Mouse (Mus musculus): ENCODE results near the gene Abcc4. TPM values are rescaled to one million over a fixed set of nuclear protein-coding genes. Genes with fewer than 3 reads are reported as not detected.

Abcc4 gene
- total RNA-seq, 1 experiment from 2014 or later = 13.3 TPM

DNA sequence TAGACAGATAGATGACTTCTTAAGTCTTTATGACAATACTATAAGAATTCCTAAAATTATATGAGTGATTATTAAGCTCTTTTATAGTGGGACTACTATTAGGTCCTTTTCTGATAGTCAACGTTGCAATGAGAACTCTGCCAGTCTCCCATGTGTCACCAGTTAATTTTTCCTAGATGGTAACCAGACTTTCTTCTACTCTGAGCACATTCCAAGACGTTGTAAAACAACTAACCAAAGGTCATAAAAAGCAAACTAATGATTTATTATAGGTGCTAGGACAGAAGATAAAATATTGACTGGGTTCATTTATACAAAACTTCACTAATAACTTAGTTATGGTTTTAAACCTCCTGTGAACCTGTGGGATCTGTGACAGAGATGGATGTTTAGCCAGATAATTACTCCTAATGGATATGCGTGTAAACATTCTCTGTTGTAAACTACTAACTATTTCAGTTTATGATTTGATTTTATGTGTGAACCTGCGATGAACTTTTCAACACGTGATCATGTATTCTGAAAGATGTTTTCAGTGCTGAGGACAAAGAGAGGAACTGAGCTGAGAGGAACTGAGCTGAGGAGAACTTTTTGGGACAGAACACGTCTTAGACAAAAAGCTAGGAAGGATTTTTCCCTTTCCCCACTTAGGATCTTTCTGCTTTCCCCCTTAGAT is 85.1 kb downstream of the Abcc4 start:
- no peak for ATAC-seq (replicated peaks in 1 of 2; ENCODE audit: insufficient read depth in 1 of 2, low FRiP score in 2 of 2, low TSS enrichment in 1 of 2, low read depth in 1 of 2, poor library complexity in 2 of 2, severe bottlenecking in 2 of 2)

DNA sequence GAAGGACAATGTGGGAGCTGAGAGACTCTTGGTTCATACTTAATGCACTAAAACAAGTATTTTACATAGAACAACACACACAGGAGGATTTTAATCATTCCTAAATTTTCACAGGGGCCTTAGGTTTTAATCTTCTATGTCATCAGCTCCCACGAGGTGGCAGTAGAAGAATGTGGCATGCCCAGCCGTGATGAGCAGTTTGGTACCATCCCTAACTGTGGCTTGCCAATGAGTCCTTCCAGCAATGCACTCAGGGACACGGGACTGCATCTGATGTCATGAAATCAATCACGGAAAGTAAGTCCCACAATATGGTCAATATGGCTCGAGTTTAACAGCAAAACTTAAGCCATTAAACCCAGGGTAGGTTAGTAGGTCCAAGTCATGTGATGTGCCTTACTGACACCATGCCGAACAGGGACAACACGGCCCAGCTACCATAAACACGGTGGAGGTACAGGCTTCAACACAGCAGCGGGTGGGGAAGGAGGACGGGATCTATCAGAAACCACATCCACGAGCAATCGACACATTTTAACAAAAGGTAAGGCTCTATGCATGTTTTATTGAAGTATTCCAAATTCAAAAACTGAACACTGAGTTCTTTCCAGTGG is 89.2 kb downstream of the Abcc4 start:
- ATAC-seq (replicated peaks in 1 of 2; ENCODE audit: insufficient read depth in 1 of 2, low FRiP score in 2 of 2, low TSS enrichment in 1 of 2, low read depth in 1 of 2, poor library complexity in 2 of 2, severe bottlenecking in 2 of 2) = peak; percentile 73 to 75; a peak in 3 of 4 replicates

DNA sequence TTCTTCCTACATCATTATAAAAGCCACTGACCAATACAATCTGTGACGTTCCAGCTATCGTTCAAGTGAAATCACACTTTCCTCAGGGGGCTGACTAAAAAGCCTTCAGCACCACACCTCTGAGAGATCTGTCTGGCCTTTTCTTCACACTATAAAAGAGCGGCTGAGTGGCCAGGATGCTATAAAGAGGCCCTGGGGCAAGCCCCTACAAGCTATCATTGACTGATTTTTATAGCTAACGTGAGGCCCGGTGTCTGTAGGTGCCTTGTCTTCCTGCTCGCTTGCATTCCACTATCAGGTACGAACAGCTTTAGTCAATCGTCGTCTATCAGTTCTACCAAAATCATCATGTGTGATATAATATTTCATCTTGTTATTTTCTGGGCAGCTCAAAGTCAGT is 92.3 kb downstream of the Abcc4 start:
- ATAC-seq (replicated peaks in 1 of 2; ENCODE audit: insufficient read depth in 1 of 2, low FRiP score in 2 of 2, low TSS enrichment in 1 of 2, low read depth in 1 of 2, poor library complexity in 2 of 2, severe bottlenecking in 2 of 2) = no peak

DNA sequence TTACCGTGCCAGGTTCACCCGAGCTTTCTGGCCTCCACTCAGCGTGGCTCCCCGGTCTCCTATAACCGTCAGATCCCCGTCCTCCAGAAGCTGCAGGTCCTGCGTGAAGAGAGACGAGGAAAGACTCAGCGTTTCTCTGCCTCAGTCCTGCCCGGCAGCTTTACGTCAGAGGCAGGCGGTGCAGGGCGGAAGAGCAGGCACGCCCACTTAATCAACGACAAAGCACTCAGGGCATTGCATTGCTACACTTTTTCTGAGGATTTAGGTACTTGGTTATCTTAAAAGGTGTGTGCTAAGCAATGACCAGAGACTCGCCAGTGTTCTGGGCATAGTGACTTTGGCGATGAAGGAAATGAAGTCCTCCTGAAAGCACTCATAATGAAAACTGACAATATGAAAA is 94.3 kb downstream of the Abcc4 start:
- 0 out of 4 replicates have a peak, but pooled peaks of 1 of the 2 experiments have one; percentile 27 for ATAC-seq (replicated peaks in 1 of 2; ENCODE audit: insufficient read depth in 1 of 2, low FRiP score in 2 of 2, low TSS enrichment in 1 of 2, low read depth in 1 of 2, poor library complexity in 2 of 2, severe bottlenecking in 2 of 2)

DNA sequence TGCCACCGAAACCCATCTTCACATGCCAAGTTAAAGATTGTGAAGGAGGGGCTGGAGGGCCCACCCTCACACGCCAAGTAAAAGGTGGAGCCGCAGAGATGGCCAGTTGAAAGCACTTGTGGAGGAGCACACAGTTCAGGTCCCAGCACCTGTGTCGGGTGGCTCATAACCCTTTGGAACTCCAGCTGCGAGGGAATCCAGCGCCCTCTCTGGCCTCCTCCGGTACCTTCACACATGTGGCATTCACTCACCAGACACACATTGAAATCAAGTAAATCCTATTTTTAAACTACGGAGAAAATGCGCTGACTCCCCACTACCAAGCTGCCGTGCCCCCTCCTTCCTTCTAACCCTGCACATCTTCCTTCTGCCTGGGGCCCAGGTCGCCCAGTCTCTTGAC is 95.2 kb downstream of the Abcc4 start:
- no peak for ATAC-seq (replicated peaks in 1 of 2; ENCODE audit: insufficient read depth in 1 of 2, low FRiP score in 2 of 2, low TSS enrichment in 1 of 2, low read depth in 1 of 2, poor library complexity in 2 of 2, severe bottlenecking in 2 of 2)

DNA sequence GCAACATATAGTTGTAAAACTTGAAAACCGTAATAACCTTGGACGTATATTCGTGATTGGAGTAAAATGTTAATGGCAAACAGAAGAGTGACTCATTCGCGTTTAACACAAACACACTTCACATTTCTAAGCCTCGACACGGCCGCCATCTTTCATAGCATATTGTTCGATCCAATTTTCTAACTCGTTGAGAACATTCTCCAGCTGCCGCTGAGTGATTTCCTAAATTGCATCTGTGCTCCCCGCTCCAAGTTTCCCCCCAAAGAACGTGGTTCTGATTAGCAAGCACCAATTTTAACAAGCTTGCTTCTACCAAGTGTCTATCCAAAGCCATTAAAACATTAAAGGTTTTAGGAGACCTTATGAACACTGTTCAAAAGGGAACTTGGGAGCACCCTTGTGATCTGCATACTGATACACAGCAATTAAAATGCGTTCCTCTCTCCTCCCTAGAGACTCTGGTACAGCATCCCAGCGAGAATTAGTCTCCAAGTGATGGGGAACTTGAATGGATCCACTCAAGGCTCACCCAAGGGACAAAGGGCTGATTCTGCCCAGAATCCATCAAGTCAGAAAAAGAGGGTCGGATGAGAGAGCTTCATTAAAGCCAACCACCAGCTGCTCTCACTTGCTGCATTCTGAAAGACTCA is 97.1 kb downstream of the Abcc4 start:
- no peak for ATAC-seq (replicated peaks in 1 of 2; ENCODE audit: insufficient read depth in 1 of 2, low FRiP score in 2 of 2, low TSS enrichment in 1 of 2, low read depth in 1 of 2, poor library complexity in 2 of 2, severe bottlenecking in 2 of 2)

DNA sequence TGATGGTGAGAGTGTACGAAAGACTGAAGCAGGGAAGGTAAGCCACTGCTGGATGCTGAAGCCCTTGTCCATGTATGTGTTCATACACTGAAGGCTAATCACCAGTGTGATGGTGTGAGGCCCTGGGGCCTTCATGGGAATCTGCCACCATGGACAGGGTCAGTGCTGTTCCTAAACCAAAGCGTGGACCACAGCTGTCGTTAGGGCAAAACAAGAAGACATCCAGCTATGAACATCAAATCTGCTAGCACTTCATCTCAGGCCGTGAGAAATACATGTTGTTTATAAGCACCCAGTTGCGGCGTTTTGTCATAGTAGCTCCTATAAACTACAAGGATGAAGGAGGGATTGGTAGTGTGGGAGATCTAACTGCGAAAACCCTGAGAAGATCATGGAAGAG is 97.7 kb downstream of the Abcc4 start:
- no peak for ATAC-seq (replicated peaks in 1 of 2; ENCODE audit: insufficient read depth in 1 of 2, low FRiP score in 2 of 2, low TSS enrichment in 1 of 2, low read depth in 1 of 2, poor library complexity in 2 of 2, severe bottlenecking in 2 of 2)

DNA sequence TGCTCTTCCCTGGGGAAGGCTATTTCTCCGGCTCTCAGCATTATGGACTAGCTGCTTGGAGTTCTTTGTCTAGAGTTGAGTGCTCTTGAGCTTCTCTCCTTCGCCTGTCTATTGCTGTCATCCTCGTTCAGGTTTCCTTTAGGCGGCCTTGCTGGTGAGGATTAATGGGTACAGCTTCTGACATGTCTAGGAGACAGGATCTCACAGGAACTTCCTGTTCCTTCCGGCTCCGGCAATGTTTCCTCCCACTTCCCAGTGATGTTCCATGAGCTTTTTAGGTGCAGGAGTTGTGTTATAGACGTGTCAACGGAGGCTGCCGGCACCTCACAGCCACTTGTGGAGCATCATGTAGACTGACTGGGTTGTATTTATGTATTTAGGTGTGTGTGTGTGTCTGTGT is 99.5 kb downstream of the Abcc4 start:
- no peak for ATAC-seq (replicated peaks in 1 of 2; ENCODE audit: insufficient read depth in 1 of 2, low FRiP score in 2 of 2, low TSS enrichment in 1 of 2, low read depth in 1 of 2, poor library complexity in 2 of 2, severe bottlenecking in 2 of 2)

DNA sequence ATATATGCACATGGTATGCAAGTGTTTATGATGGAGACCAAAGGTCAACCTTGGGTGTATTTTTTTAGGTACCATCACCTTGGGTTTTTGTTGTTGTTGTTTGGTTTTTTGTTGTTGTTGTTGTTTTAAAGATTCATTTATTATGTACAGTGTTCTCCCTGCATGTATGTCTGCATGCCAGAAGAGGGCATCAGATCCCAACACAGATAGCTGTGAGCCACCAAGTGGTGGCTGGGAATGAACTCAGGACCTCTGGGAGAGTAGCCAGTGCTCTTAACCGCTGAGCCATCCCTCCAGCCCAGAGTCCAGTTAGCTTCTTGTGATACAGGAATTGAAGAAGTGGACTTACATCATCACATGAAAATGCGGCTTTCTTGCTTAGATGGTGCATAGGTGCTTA is 101.1 kb downstream of the Abcc4 start:
- ATAC-seq (replicated peaks in 1 of 2; ENCODE audit: insufficient read depth in 1 of 2, low FRiP score in 2 of 2, low TSS enrichment in 1 of 2, low read depth in 1 of 2, poor library complexity in 2 of 2, severe bottlenecking in 2 of 2) = no peak

DNA sequence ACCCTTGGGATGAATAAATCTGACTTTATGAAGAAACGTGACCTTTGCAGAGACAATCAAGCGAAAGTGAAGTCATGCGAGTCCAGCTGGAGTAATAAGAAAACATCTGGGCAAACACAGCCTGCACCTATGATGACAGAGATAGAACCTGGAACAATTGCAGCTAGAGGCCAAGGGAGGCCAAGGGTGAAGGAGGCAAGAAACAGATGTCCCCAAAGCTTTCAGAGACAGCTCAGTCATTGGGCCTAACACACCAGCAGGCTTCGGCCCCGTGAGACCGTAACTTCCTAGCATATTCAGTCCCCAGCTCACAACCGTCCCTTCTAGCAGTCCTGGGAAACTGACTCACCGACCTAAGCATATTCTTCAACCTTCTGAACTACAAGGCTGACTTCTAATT is 104.0 kb downstream of the Abcc4 start:
- no peak for ATAC-seq (replicated peaks in 1 of 2; ENCODE audit: insufficient read depth in 1 of 2, low FRiP score in 2 of 2, low TSS enrichment in 1 of 2, low read depth in 1 of 2, poor library complexity in 2 of 2, severe bottlenecking in 2 of 2)

DNA sequence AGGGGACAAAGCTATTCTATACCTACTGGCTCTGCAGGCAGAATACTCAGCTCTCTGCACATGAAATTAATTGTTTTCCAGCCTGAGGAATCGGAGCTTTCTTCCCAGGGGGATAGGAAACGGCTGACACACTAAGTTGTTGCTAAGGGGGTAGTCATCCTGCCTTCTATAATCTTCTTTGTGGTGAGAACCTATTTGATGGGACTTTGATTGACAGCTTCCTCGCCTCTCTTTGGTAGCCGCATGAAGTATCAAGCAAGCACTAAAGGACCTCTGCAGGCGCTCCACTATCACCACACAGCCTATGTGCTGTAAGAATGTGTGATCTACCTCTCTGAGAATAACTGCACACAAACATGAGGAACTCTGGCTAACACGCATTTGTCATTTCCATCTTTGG is 105.3 kb downstream of the Abcc4 start:
- ATAC-seq (replicated peaks in 1 of 2; ENCODE audit: insufficient read depth in 1 of 2, low FRiP score in 2 of 2, low TSS enrichment in 1 of 2, low read depth in 1 of 2, poor library complexity in 2 of 2, severe bottlenecking in 2 of 2) = no peak

DNA sequence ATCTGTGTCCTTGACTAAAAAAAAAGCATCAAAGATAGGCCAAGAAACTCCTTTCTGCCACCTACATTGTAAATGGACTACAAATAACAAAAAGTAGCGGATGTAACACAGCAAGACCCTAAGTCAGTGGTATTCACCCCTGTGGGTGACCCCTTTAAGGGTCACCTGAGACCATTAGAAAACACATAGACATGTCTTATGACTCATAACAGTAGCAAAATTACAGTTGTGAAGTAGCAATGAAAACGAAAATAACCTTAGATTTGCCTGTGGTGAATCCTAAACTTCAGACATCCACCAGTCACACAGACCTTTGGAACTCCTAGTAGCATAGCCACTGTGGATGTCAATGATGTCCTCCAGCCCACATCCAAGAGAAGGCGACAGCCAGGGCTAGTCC is 107.3 kb downstream of the Abcc4 start:
- ATAC-seq (replicated peaks in 1 of 2; ENCODE audit: insufficient read depth in 1 of 2, low FRiP score in 2 of 2, low TSS enrichment in 1 of 2, low read depth in 1 of 2, poor library complexity in 2 of 2, severe bottlenecking in 2 of 2) = no peak

DNA sequence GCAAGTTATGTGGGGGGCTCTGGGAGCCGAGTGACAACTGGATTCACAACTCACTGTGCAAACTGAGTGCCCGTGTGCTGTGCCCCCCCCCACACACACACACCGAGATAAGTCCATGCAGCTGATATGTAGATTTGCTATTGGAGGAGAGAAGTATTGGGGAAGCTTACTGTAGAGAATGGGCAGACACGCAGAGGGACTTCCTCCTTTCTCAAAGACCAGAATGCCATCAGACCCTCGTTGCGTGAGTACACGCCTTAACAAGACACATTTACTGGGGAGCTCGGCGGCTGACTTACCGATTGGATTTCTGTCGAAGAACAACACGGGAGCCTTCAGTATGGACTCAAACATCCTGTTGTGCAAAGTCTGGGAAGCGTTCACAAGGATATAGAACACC is 111.6 kb downstream of the Abcc4 start:
- ATAC-seq (replicated peaks in 1 of 2; ENCODE audit: insufficient read depth in 1 of 2, low FRiP score in 2 of 2, low TSS enrichment in 1 of 2, low read depth in 1 of 2, poor library complexity in 2 of 2, severe bottlenecking in 2 of 2) = peak in 1 of 2 experiments; percentile 18; a peak in 1 of 4 replicates

DNA sequence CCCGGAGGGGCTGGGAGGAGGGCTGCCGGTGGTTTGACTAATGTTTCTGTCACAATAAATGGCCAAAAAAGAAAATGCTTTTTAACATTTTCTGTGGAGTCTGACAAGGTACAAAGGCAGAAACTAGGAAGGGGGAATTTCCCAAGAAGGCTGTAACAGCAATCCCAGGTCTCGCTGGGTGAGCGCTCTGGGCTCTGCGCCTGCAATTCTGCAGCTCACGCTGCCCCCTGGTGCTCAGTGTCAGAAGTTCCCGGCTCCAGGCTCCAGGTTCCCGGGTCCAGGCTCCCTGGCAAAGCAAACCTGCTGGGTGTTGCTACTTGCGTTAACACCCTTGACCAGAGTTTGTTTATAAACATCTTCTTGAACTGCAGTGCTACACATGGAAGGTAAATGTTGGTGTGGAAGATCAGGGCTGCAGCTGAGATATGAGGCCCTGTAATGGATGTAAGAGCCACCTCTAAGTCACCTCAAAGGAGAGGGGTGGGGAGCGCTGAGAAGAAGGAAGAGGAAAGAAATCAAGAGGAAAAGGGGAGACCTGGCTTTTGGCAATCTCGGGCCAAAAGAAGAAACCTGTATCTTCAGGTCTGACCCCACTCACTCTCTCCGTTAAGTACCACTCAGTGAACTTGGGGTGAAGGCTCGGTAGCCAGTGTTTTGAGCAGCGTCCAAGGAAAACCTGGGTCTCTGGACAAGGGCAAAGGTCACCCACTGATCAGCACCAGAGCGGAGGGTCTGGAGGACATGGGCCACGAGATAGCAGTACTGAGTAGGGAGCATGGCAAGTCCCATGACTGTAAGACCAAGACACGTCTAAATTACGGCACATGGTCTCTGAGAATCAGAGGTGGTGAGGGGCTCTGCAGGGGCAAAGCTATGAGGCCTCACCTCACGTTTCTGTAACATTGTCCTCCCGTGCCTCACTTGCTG is 114.3 kb downstream of the Abcc4 start:
- ATAC-seq (replicated peaks in 1 of 2; ENCODE audit: insufficient read depth in 1 of 2, low FRiP score in 2 of 2, low TSS enrichment in 1 of 2, low read depth in 1 of 2, poor library complexity in 2 of 2, severe bottlenecking in 2 of 2) = peak; percentile 79 to 83

DNA sequence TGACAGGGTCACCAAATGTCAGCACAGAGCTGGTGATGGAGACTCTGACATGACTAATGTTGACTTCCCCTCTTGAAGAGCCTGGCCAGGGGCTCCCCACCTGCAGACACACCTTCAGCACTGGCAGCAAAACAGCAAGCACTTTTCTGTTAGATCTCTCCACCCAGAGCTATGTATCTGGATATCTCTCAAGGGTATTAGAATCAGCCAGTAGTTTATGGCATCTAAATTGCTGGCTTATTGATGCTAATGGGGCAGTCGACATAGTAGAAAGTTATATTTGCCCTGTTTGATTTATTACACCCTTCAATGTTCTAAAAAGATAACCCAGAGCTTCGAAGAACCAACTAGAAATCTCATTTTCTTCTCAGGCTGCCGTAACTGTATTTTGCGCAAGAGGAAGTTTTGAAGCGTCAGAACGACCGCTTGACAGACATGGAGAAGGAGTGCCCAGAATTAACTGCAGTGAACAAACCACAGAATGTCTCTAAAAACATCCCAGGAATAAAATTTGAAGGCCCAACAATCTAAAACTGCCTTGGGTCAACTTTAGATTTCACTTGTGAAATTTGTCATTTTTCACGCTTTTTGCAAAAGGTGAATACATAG is 123.6 kb downstream of the Abcc4 start:
- ATAC-seq (replicated peaks in 1 of 2; ENCODE audit: insufficient read depth in 1 of 2, low FRiP score in 2 of 2, low TSS enrichment in 1 of 2, low read depth in 1 of 2, poor library complexity in 2 of 2, severe bottlenecking in 2 of 2) = peak; percentile 65 to 75

DNA sequence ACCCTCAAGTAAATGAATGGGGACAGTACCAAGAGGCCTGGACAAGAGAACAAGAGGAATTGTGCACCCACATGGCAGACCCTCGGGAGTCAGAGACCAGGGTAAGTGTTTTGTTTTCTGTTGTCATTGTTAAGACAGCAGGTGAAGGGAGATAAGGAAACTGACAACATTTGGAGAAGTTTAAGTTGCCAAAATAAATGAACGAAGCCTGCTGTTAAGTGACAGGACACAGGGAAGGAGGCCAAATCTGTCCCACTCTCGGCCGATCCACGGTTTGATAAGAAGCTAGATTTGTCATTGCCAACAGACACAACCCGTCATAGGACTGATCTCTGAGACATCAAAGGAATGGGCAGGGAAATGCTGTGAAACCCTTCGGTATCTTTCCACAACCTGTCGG is 124.3 kb downstream of the Abcc4 start:
- no peak for ATAC-seq (replicated peaks in 1 of 2; ENCODE audit: insufficient read depth in 1 of 2, low FRiP score in 2 of 2, low TSS enrichment in 1 of 2, low read depth in 1 of 2, poor library complexity in 2 of 2, severe bottlenecking in 2 of 2)

DNA sequence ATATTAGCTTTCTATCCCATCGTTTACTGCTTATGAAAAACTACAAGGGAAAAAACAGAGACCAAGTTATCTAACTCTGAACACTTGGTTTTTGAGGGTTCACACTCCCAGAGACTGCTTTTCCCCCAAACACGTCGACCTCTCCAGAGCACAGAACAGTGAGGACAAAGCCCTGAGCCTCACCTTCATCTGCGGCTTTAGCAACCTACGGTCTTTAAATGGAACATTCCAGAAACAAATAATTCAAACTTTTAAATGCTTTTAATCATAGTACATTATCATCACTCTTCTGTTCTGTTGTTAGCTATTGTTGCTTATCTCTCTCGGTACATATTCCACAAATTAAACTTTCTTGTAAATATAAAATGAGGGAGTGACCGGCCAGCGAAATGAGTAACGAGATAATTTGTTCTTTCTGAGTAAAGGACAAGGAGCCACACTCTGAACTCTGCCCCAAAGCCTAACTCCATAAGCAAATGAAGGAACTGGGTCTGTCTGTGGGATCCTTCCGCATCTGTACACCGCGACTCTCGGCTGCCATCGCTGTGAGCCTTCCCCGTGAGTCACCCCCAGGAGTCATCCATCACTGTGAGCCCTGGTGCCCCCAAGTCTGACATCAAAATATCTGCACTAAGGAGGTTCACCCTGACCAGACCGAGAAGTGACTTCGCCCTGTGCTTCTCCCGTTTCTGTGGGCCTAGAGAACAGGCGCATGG is 126.8 kb downstream of the Abcc4 start:
- no peak for ATAC-seq (replicated peaks in 1 of 2; ENCODE audit: insufficient read depth in 1 of 2, low FRiP score in 2 of 2, low TSS enrichment in 1 of 2, low read depth in 1 of 2, poor library complexity in 2 of 2, severe bottlenecking in 2 of 2)
